13 mouse cellular contexts compared by ENCODE assay signal in the genomic region with DNA sequence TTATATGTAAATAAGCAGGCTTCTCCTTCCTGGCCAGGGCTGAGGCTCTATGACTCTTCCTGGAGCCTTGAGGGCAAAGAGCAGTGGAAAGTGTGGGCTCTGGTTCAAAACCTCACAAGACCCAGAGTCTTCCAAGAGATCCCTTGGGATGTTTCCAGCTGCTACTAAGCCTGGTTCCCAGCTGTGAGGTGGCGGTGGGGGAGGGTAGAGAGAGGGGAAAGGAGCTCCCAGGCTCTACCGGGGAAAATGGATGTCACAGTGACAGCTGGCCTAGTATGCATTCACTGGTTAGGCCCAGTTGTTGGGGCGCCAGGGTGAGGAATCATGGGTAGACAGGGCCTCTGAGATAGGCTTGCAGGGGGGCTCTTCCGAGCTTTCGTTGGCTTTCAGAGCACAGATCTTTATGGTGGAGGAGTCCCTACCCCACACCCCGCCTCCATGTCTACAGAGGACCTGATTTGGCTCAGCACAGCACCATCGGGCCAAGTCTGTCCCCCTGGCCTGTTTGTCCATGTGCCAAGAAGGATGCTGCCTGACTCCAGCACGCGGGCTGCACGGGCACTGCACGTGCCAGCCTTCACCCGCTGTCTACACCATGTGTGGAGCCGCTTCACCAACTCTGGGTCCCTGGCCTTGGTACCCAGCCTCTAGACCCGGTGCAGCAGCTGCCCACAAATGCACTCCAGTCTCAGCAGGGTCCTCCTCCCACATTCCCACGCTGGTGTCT. TPM values are rescaled to one million over a fixed set of nuclear protein-coding genes. Genes with fewer than 3 reads are reported as not detected.
DNase-seq lines count a peak whose midpoint lies in the region; ATAC-seq lines count a peak whose summit lies in the region.
"Had no signal": no experiment of that assay in that cellular context is flagged by ENCODE, and none has a peak within 500 bp of the region (broad histone marks: within the 10 kb centered on the region; RNA-seq: fewer than 3 reads in every experiment).

No protein-coding gene starts in this region.

- peaks cover 31% of the 10 kb centered on the region for H3K27me3 ChIP-seq in heart, embryonic 12.5 days (replicated peaks)
- H3K27me3 ChIP-seq in neural tube, embryonic 11.5 days (ENCODE audit: control insufficient read depth, insufficient read depth, low read length), result no peaks in the 10 kb centered on the region
- H3K27me3 ChIP-seq in neural tube, embryonic 15.5 days (replicated peaks), result no peaks in the 10 kb centered on the region; the same call in 1 of the 2 replicates
- 0 out of 2 replicates have a peak, but pooled peaks cover 14% of the 10 kb centered on the region for H3K27me3 ChIP-seq in hindbrain, embryonic 12.5 days
- H3K27me3 ChIP-seq in forebrain, embryonic 13.5 days, result 0 out of 2 replicates have a peak, but pooled peaks cover 10% of the 10 kb centered on the region

- peaks cover 19% of the 10 kb centered on the region for H3K4me1 ChIP-seq in heart, embryonic 12.5 days (replicated peaks)
- peaks cover 5% of the 10 kb centered on the region; the same call in 1 of the 2 replicates for H3K4me1 ChIP-seq in neural tube, embryonic 11.5 days (ENCODE audit: control insufficient read depth, insufficient read depth, low read length)
- peaks cover 17% of the 10 kb centered on the region for H3K4me1 ChIP-seq in neural tube, embryonic 15.5 days
- peaks cover 29% of the 10 kb centered on the region for H3K4me1 ChIP-seq in hindbrain, embryonic 12.5 days
- peaks cover 8% of the 10 kb centered on the region; the same call in 1 of the 2 replicates for H3K4me1 ChIP-seq in forebrain, embryonic 13.5 days

- DNase-seq in heart, adult 8-10 months (ENCODE audit: low spot score), result peak; percentile 18
- DNase-seq in neural tube, embryonic 11.5 days (ENCODE audit: low spot score), result peak; percentile 35
- DNase-seq in lung, postnatal 14 days, result peak; percentile 29
- no peak for DNase-seq in layer of hippocampus, postnatal 14 days (ENCODE audit: low spot score in 2 of 2)
- DNase-seq: cerebellum, adult 18-20 months; right cerebral cortex, adult 18-20 months had no signal

- no peak overlapping the region for H3K4me2 ChIP-seq in heart, embryonic 12.5 days
- H3K4me2 ChIP-seq in neural tube, embryonic 11.5 days (ENCODE audit: low read depth), result no peak overlapping the region
- H3K4me2 ChIP-seq in neural tube, embryonic 15.5 days, result no peak overlapping the region
- H3K4me2 ChIP-seq in hindbrain, embryonic 12.5 days (replicated peaks), result no peak overlapping the region
- no peak overlapping the region for H3K4me2 ChIP-seq in forebrain, embryonic 13.5 days

- no peaks in the 10 kb centered on the region for H3K36me3 ChIP-seq in heart, embryonic 12.5 days
- H3K36me3 ChIP-seq in neural tube, embryonic 11.5 days (ENCODE audit: control insufficient read depth, insufficient read depth, low read length), result no peaks in the 10 kb centered on the region
- no peaks in the 10 kb centered on the region for H3K36me3 ChIP-seq in neural tube, embryonic 15.5 days
- no peaks in the 10 kb centered on the region for H3K36me3 ChIP-seq in hindbrain, embryonic 12.5 days
- H3K36me3 ChIP-seq in forebrain, embryonic 13.5 days (ENCODE audit: poor library complexity, severe bottlenecking), result no peaks in the 10 kb centered on the region

- no peak overlapping the region for H3K27ac ChIP-seq in heart, embryonic 12.5 days (ENCODE audit: poor library complexity, severe bottlenecking)
- H3K27ac ChIP-seq in neural tube, embryonic 11.5 days (ENCODE audit: low read depth, low read length), result no peak overlapping the region
- H3K27ac ChIP-seq in neural tube, embryonic 15.5 days (replicated peaks), result no peak overlapping the region
- peak overlapping the region; percentile 57 for H3K27ac ChIP-seq in hindbrain, embryonic 12.5 days
- H3K27ac ChIP-seq in forebrain, embryonic 13.5 days, result no peak overlapping the region

- H3K9me3 ChIP-seq in heart, embryonic 12.5 days (replicated peaks), result no peaks in the 10 kb centered on the region
- no peaks in the 10 kb centered on the region for H3K9me3 ChIP-seq in neural tube, embryonic 11.5 days (ENCODE audit: control insufficient read depth, low read length)
- no peaks in the 10 kb centered on the region for H3K9me3 ChIP-seq in neural tube, embryonic 15.5 days (replicated peaks)
- H3K9me3 ChIP-seq in hindbrain, embryonic 12.5 days (replicated peaks), result no peaks in the 10 kb centered on the region
- H3K9me3 ChIP-seq in forebrain, embryonic 13.5 days (replicated peaks), result no peaks in the 10 kb centered on the region

- H3K4me3 ChIP-seq in heart, embryonic 12.5 days, result no peak overlapping the region
- no peak overlapping the region for H3K4me3 ChIP-seq in neural tube, embryonic 11.5 days (ENCODE audit: low read depth, low read length)
- no peak overlapping the region for H3K4me3 ChIP-seq in neural tube, embryonic 15.5 days (replicated peaks)
- no peak overlapping the region for H3K4me3 ChIP-seq in hindbrain, embryonic 12.5 days
- H3K4me3 ChIP-seq in forebrain, embryonic 13.5 days, result no peak overlapping the region

- ATAC-seq in heart, embryonic 12.5 days (ENCODE audit: insufficient number of reproducible peaks, low FRiP score), result no peak
- no peak for ATAC-seq in neural tube, embryonic 11.5 days (ENCODE audit: insufficient read depth, low FRiP score, low TSS enrichment)
- ATAC-seq in neural tube, embryonic 15.5 days (ENCODE audit: low FRiP score), result no peak
- no peak for ATAC-seq in hindbrain, embryonic 12.5 days (ENCODE audit: low FRiP score)
- no peak for ATAC-seq in forebrain, embryonic 13.5 days
- ATAC-seq: CD4-positive, CD25-positive, alpha-beta regulatory T cell, adult 4 months had no signal

- H3K9ac ChIP-seq in heart, embryonic 12.5 days, result no peak overlapping the region
- H3K9ac ChIP-seq in neural tube, embryonic 11.5 days (ENCODE audit: low read length), result no peak overlapping the region
- no peak overlapping the region for H3K9ac ChIP-seq in neural tube, embryonic 15.5 days (replicated peaks)
- H3K9ac ChIP-seq in hindbrain, embryonic 12.5 days, result no peak overlapping the region
- no peak overlapping the region for H3K9ac ChIP-seq in forebrain, embryonic 13.5 days

- WGBS in heart, embryonic 12.5 days, result 75% methylated on average over 15 of the region's 15 CpGs
- WGBS in neural tube, embryonic 11.5 days, result 75% methylated on average over 15 of the region's 15 CpGs
- WGBS in neural tube, embryonic 15.5 days, result 59% methylated on average over 15 of the region's 15 CpGs
- 68% methylated on average over 15 of the region's 15 CpGs for WGBS in hindbrain, embryonic 12.5 days
- 80% methylated on average over 15 of the region's 15 CpGs for WGBS in forebrain, embryonic 13.5 days

RNA-seq across cellular contexts. Expression of a gene that starts 24.2 kb away (rescaled TPM):
- under 1 TPM; 0.41 to 0.76 (median 0.50) TPM for total RNA-seq in heart, adult 8-10 months (2022)
- 0.40 and 0.43 TPM in 2 replicates for polyA plus RNA-seq in heart, embryonic 12.5 days (2016; fragmentation: Nextera tagmentation; extraction: Ambion mirVana)
- polyA plus RNA-seq in neural tube, embryonic 11.5 days (2014; fragmentation: Nextera tagmentation; extraction: Ambion mirVana), result 0.37 and 0.66 TPM in 2 replicates
- polyA plus RNA-seq in neural tube, embryonic 15.5 days (2015; fragmentation: Nextera tagmentation; extraction: Ambion mirVana), result 1.8 and 2.0 TPM in 2 replicates
- 0.75 and 0.81 TPM in 2 replicates for polyA plus RNA-seq in hindbrain, embryonic 12.5 days (2016; fragmentation: Nextera tagmentation; extraction: Ambion mirVana)
- 10 to 100 TPM in 1 of 2 experiments, 1 to 10 TPM in 1; 3.4 to 12.0 TPM for total RNA-seq in layer of hippocampus, postnatal 14 days (2021)
- 1.8 and 2.2 TPM in 2 replicates for polyA plus RNA-seq in forebrain, embryonic 13.5 days (2015; fragmentation: Nextera tagmentation; extraction: Ambion mirVana)
- total RNA-seq: liver, adult 2 months; monocyte, adult 5-6 weeks had no signal
- polyA plus RNA-seq: CD4-positive, CD25-positive, alpha-beta regulatory T cell, adult 4 months had no signal

RNA-seq across cellular contexts. Expression of a gene that starts 49.0 kb away (rescaled TPM):
- total RNA-seq in heart, adult 8-10 months (2022), result under 1 TPM; 0.29 to 0.52 (median 0.47) TPM
- polyA plus RNA-seq in heart, embryonic 12.5 days (2016; fragmentation: Nextera tagmentation; extraction: Ambion mirVana), result 3.9 and 5.0 TPM in 2 replicates
- polyA plus RNA-seq in neural tube, embryonic 11.5 days (2014; fragmentation: Nextera tagmentation; extraction: Ambion mirVana), result 92.0 and 97.6 TPM in 2 replicates
- polyA plus RNA-seq in neural tube, embryonic 15.5 days (2015; fragmentation: Nextera tagmentation; extraction: Ambion mirVana), result 69.1 and 69.3 TPM in 2 replicates
- polyA plus RNA-seq in hindbrain, embryonic 12.5 days (2016; fragmentation: Nextera tagmentation; extraction: Ambion mirVana), result 38.6 and 41.3 TPM in 2 replicates
- total RNA-seq in layer of hippocampus, postnatal 14 days (2021), result 1 to 10 TPM; 2.1 to 2.5 TPM
- polyA plus RNA-seq in forebrain, embryonic 13.5 days (2015; fragmentation: Nextera tagmentation; extraction: Ambion mirVana), result 6.3 and 7.5 TPM in 2 replicates
- polyA plus RNA-seq: CD4-positive, CD25-positive, alpha-beta regulatory T cell, adult 4 months had no signal

Comparison
In these comparisons a context has a peak if more than half of its experiments do, and no peak if none do; other contexts are left out.
1. DNase-seq: peak in heart, adult 8-10 months (single experiment), neural tube, embryonic 11.5 days (single experiment) and lung, postnatal 14 days (single experiment); none in layer of hippocampus, postnatal 14 days (0 of 2).